Mouse (Mus musculus) liver, embryonic 14.5 days (tissue): Measurements from ENCODE around the gene Tmcc1. TPM values are rescaled to one million over a fixed set of nuclear protein-coding genes. Genes with fewer than 3 reads are reported as not detected.

Experiments
- ATAC-seq: fragments of 200-750 bp; cut with Nextera tagmentation; 2 replicates; pipeline ENCODE4 v1.8.0; 2017; ENCODE audit warnings: moderate number of reproducible peaks, mild to moderate bottlenecking, moderate library complexity; ENCODE audit not compliant: insufficient read depth
- DNase-seq, 3 experiments: peaks; one replicate each; pipeline ENCODE4 v3.0.0-alpha.2; 2012 to 2013; ENCODE audit warnings: low read depth in 3 of 3, low spot score in 3 of 3
- H3K27ac ChIP-seq: fragments of 300-500 bp; sonication (generic); 2 replicates; pipeline ENCODE4 v1.5.1; 2014; ENCODE audit warnings: moderate library complexity, mild to moderate bottlenecking, control low read depth, inconsistent platforms
- H3K27me3 ChIP-seq: fragments of 300-500 bp; sonication (generic); 2 replicates; pipeline ENCODE4 v1.6.1; 2014; ENCODE audit warnings: mild to moderate bottlenecking, low read length, moderate library complexity; ENCODE audit not compliant: control insufficient read depth, insufficient read depth
- H3K36me3 ChIP-seq: fragments of 300-500 bp; sonication (generic); replicated peaks from 2 replicates; pipeline ENCODE4 v1.6.1; 2014; ENCODE audit warnings: low read depth; ENCODE audit not compliant: control insufficient read depth, insufficient read depth
- H3K4me1 ChIP-seq, 2 experiments: fragments of 200-500 bp in 1 of 2; fragments of 300-500 bp in 1 of 2; sonication (generic) in 1 of 2; replicated peaks; 2 replicates each; pipeline ENCODE4 v1.6.1; 2012 to 2014; ENCODE audit warnings: antibody characterized with exemption in 1 of 2, inconsistent platforms in 1 of 2, low read length in 1 of 2; ENCODE audit not compliant: control insufficient read depth in 2 of 2, insufficient read depth in 2 of 2
- H3K4me2 ChIP-seq: fragments of 300-500 bp; sonication (generic); 2 replicates; pipeline ENCODE4 v1.6.1; 2014; ENCODE audit warnings: low read depth, mild to moderate bottlenecking, control low read depth, moderate library complexity
- H3K4me3 ChIP-seq, 2 experiments: fragments of 200-500 bp in 1 of 2; fragments of 300-500 bp in 1 of 2; sonication (generic) in 1 of 2; 2 replicates each; pipeline ENCODE4 v1.5.1; 2012 to 2014; ENCODE audit warnings: low read depth in 2 of 2, low read length in 2 of 2, mild to moderate bottlenecking in 2 of 2, control low read depth in 1 of 2, inconsistent platforms in 1 of 2, moderate library complexity in 1 of 2; ENCODE audit not compliant: insufficient read depth in 1 of 2
- H3K9ac ChIP-seq: fragments of 300-500 bp; sonication (generic); replicated peaks from 2 replicates; pipeline ENCODE4 v1.6.1; 2014; ENCODE audit warnings: mild to moderate bottlenecking, control low read depth, moderate library complexity
- H3K9me3 ChIP-seq: fragments of 300-500 bp; sonication (generic); 2 replicates; pipeline ENCODE4 v1.6.1; 2016; ENCODE audit warnings: low read length, mixed read lengths; ENCODE audit not compliant: control insufficient read depth
- CTCF ChIP-seq: IDR thresholded peaks from 2 replicates; pipeline ENCODE4 v1.5.1; 2016; ENCODE audit warnings: antibody characterized with exemption, low read depth, control low read depth
- EP300 ChIP-seq: IDR thresholded peaks from 2 replicates; pipeline ENCODE4 v1.6.1; 2016; ENCODE audit warnings: antibody characterized with exemption, low read depth
- WGBS: fragments of 180-500 bp; shearing (Covaris S2); extraction: QIAGEN DNeasy Blood & Tissue Kit; methylation state at CpG from one replicate; pipeline ENCODE4 v1.1.7; 2014; ENCODE audit not compliant: insufficient replicate concordance; 5-methylcytosine and 5-hydroxymethylcytosine counted together
- polyA plus RNA-seq, 2 experiments: library from polyadenylated mRNA; depleted of rRNA in 1 of 2; stranded (reverse) in 1 of 2; unstranded in 1 of 2; fragments of >200 nt; fragmentation: Nextera tagmentation in 1 of 2; extraction: Ambion mirVana in 1 of 2; gene quantifications; 2 replicates each; pipeline versions ENCODE4 v1.2.1 to v1.2.3; 2012 to 2014

The Tmcc1 gene
- polyA plus RNA-seq, 2 experiments, result 2.6 to 3.2 TPM

- TF ChIP-seq CTCF, result peak; percentile 34; the same call in 1 of the 2 replicates
- TF ChIP-seq EP300, result no peak
- Histone ChIP-seq H3K27ac (no peak overlapping the region), H3K36me3 (no peaks in the 10 kb centered on the region), H3K27me3 (no peaks in the 10 kb centered on the region), H3K4me3 (no peak overlapping the region), H3K4me1 (no peaks in the 10 kb centered on the region), H3K9me3 (no peaks in the 10 kb centered on the region), H3K9ac (no peak overlapping the region), H3K4me2 (no peak overlapping the region)
- no peak for ATAC-seq
- WGBS, result 69% methylated on average over 8 of the region's 8 CpGs
- no peak for DNase-seq
These were observed 214.7 kb downstream of the Tmcc1 start for GRCm38 (mm10) chr6:115978596-115978995.

GRCm38 (mm10) chr6:115977810-115978209 is 215.5 kb downstream of the Tmcc1 start:
- no peak for ATAC-seq
- TF ChIP-seq EP300 (no peak), CTCF (no peak)

GRCm38 (mm10) chr6:115975606-115976005 is 217.7 kb downstream of the Tmcc1 start:
- no peak overlapping the region for H3K4me3 ChIP-seq
- no peaks in the 10 kb centered on the region for H3K9me3 ChIP-seq
- no peaks in the 10 kb centered on the region for H3K4me1 ChIP-seq
- no peak overlapping the region for H3K9ac ChIP-seq
- WGBS, result 71% methylated on average over 8 of the region's 8 CpGs
- no peaks in the 10 kb centered on the region for H3K36me3 ChIP-seq
- no peak overlapping the region for H3K27ac ChIP-seq
- no peak overlapping the region for H3K4me2 ChIP-seq
- TF ChIP-seq CTCF (no peak), EP300 (no peak)
- ATAC-seq (no peak), DNase-seq (no peak)
- H3K27me3 ChIP-seq, result no peaks in the 10 kb centered on the region

More at GRCm38 (mm10) chr6:115977810-115978209, 215.5 kb downstream of the Tmcc1 start:
- Histone ChIP-seq H3K4me3 (no peak overlapping the region), H3K27me3 (no peaks in the 10 kb centered on the region), H3K4me2 (no peak overlapping the region), H3K36me3 (no peaks in the 10 kb centered on the region), H3K27ac (no peak overlapping the region), H3K9ac (no peak overlapping the region), H3K4me1 (no peaks in the 10 kb centered on the region), H3K9me3 (no peaks in the 10 kb centered on the region)
- no peak for DNase-seq
- WGBS, result 73% methylated on average over 15 of the region's 15 CpGs

DNA sequence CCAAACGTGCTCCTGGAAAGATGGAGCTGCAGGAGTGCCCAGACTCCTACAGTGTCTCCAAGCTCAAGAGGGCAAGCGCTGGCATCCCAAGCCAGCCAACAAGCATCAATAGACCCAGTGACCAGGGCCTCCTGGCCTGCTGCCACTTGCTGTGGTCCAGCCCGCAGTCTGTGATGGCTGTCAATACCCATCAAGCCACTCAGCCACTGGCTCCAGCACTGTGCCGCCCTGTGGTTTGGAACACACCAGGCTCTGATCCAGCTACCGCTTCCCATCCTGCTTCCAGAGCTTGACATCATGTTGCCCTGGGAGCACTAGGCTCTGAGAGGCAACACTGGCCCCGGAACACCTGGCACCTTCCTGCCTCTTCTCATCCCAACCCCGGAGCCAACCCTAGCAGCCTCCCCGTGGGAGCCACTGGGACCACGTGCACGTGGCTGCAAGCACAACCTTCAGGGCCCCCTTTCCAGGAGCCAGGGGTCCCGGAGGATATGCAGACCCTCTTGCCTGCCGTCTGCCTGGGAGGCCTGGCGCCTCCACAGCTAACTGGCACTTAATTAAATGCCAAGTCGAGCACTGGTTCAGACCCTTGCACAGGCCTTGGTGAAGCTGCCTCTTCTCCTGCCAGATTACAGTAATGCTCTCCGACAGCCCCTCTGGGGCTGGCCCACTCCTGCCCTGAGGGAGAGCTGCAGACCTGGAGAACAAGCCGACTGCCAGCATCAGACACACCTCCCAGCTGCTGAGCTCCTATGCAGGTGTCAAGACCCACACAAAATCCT is 219.2 kb downstream of the Tmcc1 start:
- WGBS, result 70% methylated on average over 16 of the region's 16 CpGs
- Histone ChIP-seq H3K36me3 (no peaks in the 10 kb centered on the region), H3K27ac (no peak overlapping the region), H3K4me2 (no peak overlapping the region), H3K27me3 (no peaks in the 10 kb centered on the region), H3K9ac (no peak overlapping the region), H3K4me1 (no peaks in the 10 kb centered on the region), H3K4me3 (no peak overlapping the region), H3K9me3 (no peaks in the 10 kb centered on the region)
- ATAC-seq (no peak), DNase-seq (no peak)
- TF ChIP-seq EP300 (no peak), CTCF (no peak)

- H3K9me3 ChIP-seq, result no peaks in the 10 kb centered on the region
- no peaks in the 10 kb centered on the region for H3K36me3 ChIP-seq
- H3K27me3 ChIP-seq, result no peaks in the 10 kb centered on the region
- H3K4me2 ChIP-seq, result no peak overlapping the region
- DNase-seq (no peak), ATAC-seq (no peak)
- no peak overlapping the region for H3K9ac ChIP-seq
- no peaks in the 10 kb centered on the region for H3K4me1 ChIP-seq
- 68% methylated on average over 15 of the region's 15 CpGs for WGBS
- TF ChIP-seq CTCF (no peak), EP300 (no peak)
- no peak overlapping the region for H3K4me3 ChIP-seq
- no peak overlapping the region for H3K27ac ChIP-seq
These were observed 220.0 kb downstream of the Tmcc1 start for GRCm38 (mm10) chr6:115973139-115973875.
